Mouse (Mus musculus) forebrain, embryonic 16.5 days (tissue): Measurements from ENCODE around the gene Prkx. TPM values are rescaled to one million over a fixed set of nuclear protein-coding genes. Genes with fewer than 3 reads are reported as not detected.

ENCODE experiments used
- ATAC-seq: fragments of 200-750 bp; cut with Nextera tagmentation; 2 replicates; pipeline ENCODE4 v1.8.0; 2017; ENCODE audit warnings: mild to moderate bottlenecking, moderate library complexity
- H3K27ac ChIP-seq: fragments of 300-500 bp; sonication (generic); 2 replicates; pipeline ENCODE4 v1.5.1; 2014; ENCODE audit warnings: low read length, control low read depth
- H3K27me3 ChIP-seq: fragments of 300-500 bp; sonication (generic); replicated peaks from 2 replicates; pipeline ENCODE4 v1.6.1; 2014; ENCODE audit warnings: low read length; ENCODE audit not compliant: control insufficient read depth, insufficient read depth
- H3K36me3 ChIP-seq: fragments of 300-500 bp; sonication (generic); 2 replicates; pipeline ENCODE4 v1.6.1; 2014; ENCODE audit not compliant: control insufficient read depth, insufficient read depth
- H3K4me1 ChIP-seq: fragments of 300-500 bp; sonication (generic); replicated peaks from 2 replicates; pipeline ENCODE4 v1.6.1; 2014; ENCODE audit warnings: low read length; ENCODE audit not compliant: control insufficient read depth, insufficient read depth
- H3K4me2 ChIP-seq: fragments of 300-500 bp; sonication (generic); 2 replicates; pipeline ENCODE4 v1.6.1; 2014; ENCODE audit warnings: mild to moderate bottlenecking, low read length, control low read depth
- H3K4me3 ChIP-seq: fragments of 300-500 bp; sonication (generic); replicated peaks from 2 replicates; pipeline ENCODE4 v1.5.1; 2014; ENCODE audit warnings: mild to moderate bottlenecking, low read length, control low read depth
- H3K9ac ChIP-seq: fragments of 300-500 bp; sonication (generic); replicated peaks from 2 replicates; pipeline ENCODE4 v1.6.1; 2014; ENCODE audit warnings: low read depth, low read length, control low read depth
- H3K9me3 ChIP-seq: fragments of 300-500 bp; sonication (generic); 2 replicates; pipeline ENCODE4 v1.6.1; 2016; ENCODE audit warnings: low read length; ENCODE audit not compliant: control insufficient read depth
- WGBS: fragments of 180-500 bp; shearing (Covaris S2); extraction: QIAGEN DNeasy Blood & Tissue Kit; methylation state at CpG from one replicate; pipeline ENCODE4 v1.1.7; 2014; 5-methylcytosine and 5-hydroxymethylcytosine counted together
- polyA plus RNA-seq: library from polyadenylated mRNA; unstranded; fragments of >200 nt; fragmentation: Nextera tagmentation; extraction: Ambion mirVana; gene quantifications from 2 replicates; pipeline ENCODE4 v1.2.1, GENCODE M21; 2015

Prkx gene
- polyA plus RNA-seq, 1 experiment from 2014 or later: 35.7 TPM

DNA sequence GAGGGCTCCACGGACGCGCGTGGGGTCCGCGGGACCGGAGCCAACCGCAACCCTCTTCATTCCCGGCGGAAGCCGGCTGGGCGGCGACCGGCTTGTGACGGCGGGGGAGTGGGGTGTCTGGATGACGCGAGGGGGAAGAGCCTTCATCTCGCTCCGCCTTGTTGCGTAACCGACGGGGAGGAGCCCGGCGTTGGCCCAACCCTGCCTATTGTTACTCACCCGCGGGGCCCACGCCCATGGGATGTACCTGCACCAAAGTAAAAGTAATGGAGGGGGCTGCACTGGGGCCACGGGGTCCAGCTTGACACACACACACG is 262 bp downstream of the Prkx start:
- Histone ChIP-seq H3K36me3 (no peaks in the 10 kb centered on the region), H3K9ac (peak overlapping the region; percentile 72), H3K4me1 (peaks cover 10% of the 10 kb centered on the region), H3K27ac (peak overlapping the region; percentile 75), H3K27me3 (no peaks in the 10 kb centered on the region), H3K4me2 (peak overlapping the region; percentile 57), H3K9me3 (no peaks in the 10 kb centered on the region), H3K4me3 (peak overlapping the region; percentile 67)
- 27% methylated on average over 15 of the region's 30 CpGs for WGBS
- peak; percentile 97 for ATAC-seq

DNA sequence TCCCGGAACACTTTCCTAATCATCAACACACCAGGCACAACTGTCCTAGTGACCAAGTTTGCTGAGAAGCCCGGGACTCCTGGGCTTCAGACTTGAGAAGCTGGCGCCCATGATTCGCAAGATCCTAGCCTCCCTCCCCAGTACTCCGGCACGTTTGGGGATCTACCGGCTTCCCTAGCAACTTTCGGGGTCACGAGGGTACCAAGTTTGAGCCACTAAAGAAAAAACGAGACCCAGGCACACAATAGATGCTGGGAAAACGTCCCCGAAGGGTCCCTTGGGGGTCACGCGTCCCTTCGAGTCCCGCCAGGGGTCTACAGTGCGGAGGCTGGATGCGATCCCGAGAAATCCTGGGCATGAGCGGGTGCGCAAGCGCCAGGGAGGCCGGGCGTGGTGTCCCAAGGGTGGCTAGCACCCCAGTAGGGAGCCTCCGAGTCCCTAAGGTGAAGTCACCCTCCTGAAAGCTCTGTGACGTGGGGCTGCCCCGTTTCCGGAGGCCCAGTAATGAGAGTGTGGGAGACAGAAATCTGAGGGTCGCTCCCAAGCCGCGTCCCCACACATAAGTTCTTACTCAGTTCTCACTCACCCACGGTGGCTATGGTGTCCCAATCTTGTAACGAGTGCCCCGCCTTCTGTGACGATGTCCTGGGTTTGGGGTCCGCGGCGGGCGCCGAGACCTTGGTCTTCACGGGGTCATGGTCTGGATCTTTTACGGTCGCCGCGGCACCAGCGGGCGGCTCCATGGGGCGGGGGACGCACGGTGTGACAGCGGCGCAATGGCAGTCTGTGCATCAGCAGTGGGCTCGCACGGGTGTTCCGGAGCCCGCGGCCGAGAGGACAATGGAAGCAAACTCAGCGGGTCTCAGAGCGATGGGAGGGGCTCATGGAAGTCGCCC is 868 bp downstream of the Prkx start:
- H3K27me3 ChIP-seq: no peaks in the 10 kb centered on the region
- H3K4me1 ChIP-seq: peaks cover 10% of the 10 kb centered on the region
- WGBS: 16% methylated on average over 60 of the region's 61 CpGs
- H3K9ac ChIP-seq: peak overlapping the region; percentile 72
- no peaks in the 10 kb centered on the region for H3K9me3 ChIP-seq
- H3K4me2 ChIP-seq: peak overlapping the region; percentile 50
- ATAC-seq: peak; percentile 80
- H3K4me3 ChIP-seq: peak overlapping the region; percentile 67
- H3K27ac ChIP-seq: peak overlapping the region; percentile 75
- no peaks in the 10 kb centered on the region for H3K36me3 ChIP-seq

DNA sequence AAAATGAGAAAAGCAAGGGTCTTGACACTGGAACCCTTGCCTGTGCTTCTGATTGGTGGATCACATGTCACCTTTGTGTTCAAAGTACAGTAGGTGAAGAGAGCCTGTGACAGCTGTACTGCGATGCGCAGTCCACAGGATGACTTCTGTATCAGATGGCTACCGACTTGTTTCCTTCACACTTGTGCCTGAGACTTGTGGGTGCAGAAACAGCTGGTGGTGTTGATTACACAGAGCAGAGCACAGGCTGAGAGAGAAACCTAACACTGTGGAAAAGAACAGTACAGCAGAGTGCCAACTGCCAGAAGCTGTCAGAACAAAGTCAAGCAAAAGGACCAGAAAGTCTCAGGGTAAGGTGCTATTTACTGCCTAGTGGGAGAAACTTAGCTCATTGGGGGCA is 7.4 kb downstream of the Prkx start:
- Histone ChIP-seq H3K27ac (no peak overlapping the region), H3K27me3 (no peaks in the 10 kb centered on the region), H3K4me2 (no peak overlapping the region), H3K36me3 (0 out of 2 replicates have a peak, but pooled peaks cover 6% of the 10 kb centered on the region), H3K9ac (no peak overlapping the region), H3K9me3 (no peaks in the 10 kb centered on the region), H3K4me1 (peaks cover 3% of the 10 kb centered on the region; the same call in 1 of the 2 replicates), H3K4me3 (no peak overlapping the region)
- no peak for ATAC-seq
- WGBS: 84% methylated on average over 3 of the region's 3 CpGs

DNA sequence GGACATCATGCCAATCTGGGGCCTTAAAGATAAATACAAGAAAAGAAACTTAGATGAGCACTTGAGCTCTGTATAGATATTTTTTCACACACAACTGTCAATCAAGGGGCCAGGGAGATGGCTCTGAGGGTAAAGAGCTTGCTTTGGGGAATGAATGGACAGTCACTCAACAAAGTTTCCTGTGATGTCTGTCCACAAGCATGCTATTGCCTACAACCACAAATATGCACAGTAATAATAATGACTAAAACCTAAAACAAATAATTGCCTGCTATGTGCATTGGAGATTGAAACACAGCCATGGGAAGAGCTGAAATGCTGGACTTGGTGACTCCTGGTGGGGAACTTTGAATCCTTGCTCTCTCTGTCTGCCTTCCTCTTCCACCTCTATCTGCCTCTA is 9.7 kb downstream of the Prkx start:
- Histone ChIP-seq H3K36me3 (peaks cover 8% of the 10 kb centered on the region; the same call in 1 of the 2 replicates), H3K4me3 (no peak overlapping the region), H3K4me2 (no peak overlapping the region), H3K9me3 (no peaks in the 10 kb centered on the region), H3K27me3 (no peaks in the 10 kb centered on the region), H3K9ac (no peak overlapping the region), H3K27ac (no peak overlapping the region), H3K4me1 (no peaks in the 10 kb centered on the region)
- ATAC-seq: no peak

DNA sequence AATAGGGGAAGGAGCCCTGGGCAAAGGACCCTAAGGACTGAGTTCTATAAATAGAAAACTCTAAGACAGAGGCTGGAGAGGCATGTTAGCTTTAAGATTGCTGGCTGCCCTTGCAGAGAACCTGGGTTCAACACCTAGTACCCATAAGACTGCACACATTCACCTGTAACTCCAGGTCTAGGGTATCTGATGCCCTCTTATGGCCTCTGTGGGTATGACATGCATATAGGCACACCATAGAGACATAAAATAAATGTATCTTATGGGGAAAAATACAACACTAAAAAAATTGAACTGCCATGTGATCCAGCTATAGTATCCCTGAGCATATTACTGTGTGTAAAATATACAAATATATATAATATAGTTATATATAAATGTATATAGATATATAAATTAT is 18.3 kb downstream of the Prkx start:
- Histone ChIP-seq H3K4me3 (no peak overlapping the region), H3K4me1 (no peaks in the 10 kb centered on the region), H3K36me3 (peaks cover 4% of the 10 kb centered on the region; the same call in 1 of the 2 replicates), H3K27ac (no peak overlapping the region), H3K9me3 (no peaks in the 10 kb centered on the region), H3K27me3 (no peaks in the 10 kb centered on the region), H3K4me2 (no peak overlapping the region), H3K9ac (no peak overlapping the region)
- ATAC-seq: no peak

DNA sequence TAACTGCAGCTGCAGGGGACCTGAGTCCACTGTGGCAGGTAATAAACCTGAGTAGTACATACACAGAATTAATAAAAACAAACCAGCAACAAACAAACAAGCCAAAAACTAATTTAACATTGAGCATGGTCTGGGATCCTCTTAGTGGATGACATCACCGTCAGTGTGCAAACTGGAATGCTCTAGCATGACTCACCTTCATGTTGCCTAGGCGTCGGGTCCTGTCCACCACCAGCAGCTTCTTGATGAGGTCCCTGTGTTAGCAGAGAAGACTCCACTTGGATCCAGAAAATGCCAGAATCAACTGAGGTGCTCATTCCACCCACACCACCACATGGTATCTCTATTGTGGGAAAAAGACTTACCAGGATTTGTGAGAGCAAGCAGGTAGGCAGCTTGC is 30.9 kb downstream of the Prkx start:
- Histone ChIP-seq H3K27ac (no peak overlapping the region), H3K4me3 (no peak overlapping the region), H3K36me3 (no peaks in the 10 kb centered on the region; the same call in 1 of the 2 replicates), H3K9me3 (no peaks in the 10 kb centered on the region), H3K4me1 (no peaks in the 10 kb centered on the region), H3K27me3 (no peaks in the 10 kb centered on the region), H3K9ac (no peak overlapping the region), H3K4me2 (no peak overlapping the region)
- no peak for ATAC-seq
- WGBS: 100% methylated on average over 3 of the region's 3 CpGs

DNA sequence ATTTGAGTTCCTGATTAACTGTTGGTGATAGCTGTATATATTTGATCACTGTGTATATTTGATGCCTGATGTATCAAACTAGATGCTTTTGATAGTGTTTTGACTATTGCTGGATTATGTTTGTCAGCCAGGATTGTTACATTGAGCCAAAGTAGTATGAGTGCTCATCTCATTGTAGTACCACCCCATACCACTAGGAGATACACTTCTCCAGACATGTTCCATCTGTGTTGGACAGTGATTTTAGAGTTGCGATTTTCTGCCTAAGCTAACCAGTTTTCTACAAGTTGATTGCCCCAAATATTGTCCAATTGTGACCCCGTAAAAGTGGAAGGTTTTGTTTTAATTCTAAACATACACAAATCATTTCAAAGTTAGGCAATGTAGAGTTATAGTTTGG is 51.8 kb downstream of the Prkx start:
- Histone ChIP-seq H3K27ac (no peak overlapping the region), H3K4me3 (no peak overlapping the region), H3K9me3 (no peaks in the 10 kb centered on the region), H3K4me1 (no peaks in the 10 kb centered on the region), H3K36me3 (no peaks in the 10 kb centered on the region), H3K27me3 (no peaks in the 10 kb centered on the region), H3K9ac (no peak overlapping the region), H3K4me2 (no peak overlapping the region)
- WGBS: 76% methylated on average over 2 of the region's 2 CpGs
- no peak for ATAC-seq

DNA sequence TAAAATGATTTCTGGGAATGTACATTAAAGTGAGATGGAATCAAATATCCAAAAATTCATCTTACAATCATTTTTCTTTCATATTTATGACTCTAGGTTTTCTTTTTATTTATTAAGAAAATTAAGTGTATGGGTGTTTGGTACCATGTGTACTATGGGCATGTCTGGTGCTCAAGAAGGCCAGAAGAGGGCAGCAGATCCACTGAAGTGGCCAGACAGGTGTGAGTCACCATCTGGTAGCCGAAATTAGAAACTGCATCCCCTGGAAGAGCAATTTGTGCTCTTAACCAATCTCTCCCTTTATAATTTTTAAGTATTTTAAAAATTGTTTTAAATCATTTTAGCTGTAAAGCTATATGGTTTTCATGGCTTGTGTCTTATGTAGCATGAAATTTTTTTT is 54.7 kb downstream of the Prkx start:
- Histone ChIP-seq H3K36me3 (no peaks in the 10 kb centered on the region), H3K27ac (no peak overlapping the region)
- 23% methylated on average over 1 of the region's 1 CpGs for WGBS

DNA sequence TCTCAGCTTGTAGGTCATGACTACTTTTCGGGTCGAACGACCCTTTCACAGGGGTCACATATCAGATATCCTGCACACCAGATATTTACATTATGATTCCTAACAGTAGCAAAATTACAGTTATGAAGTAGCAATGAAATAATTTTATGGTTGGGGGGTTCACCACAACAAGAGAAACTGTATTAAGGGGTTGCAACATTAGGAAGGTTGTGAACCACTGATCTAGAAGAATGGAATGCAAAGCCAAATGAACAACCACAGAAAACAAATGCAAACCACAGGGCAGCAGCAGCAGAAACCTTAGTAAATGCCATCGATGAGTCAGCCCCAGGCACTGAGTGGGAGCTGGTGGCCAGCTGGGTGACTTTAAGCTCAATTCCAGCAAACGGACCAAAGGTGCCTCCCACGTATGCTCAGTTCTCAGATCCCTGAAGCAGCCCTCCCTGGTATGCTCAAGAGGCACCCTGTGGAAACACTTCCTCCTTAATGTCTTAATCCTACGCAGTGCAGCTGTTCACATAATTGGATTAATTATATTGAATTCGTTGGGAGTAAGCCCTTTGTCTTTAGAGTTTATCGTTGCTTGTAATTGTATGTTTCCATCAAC is 62.0 kb downstream of the Prkx start:
- H3K27me3 ChIP-seq: no peaks in the 10 kb centered on the region
- 53% methylated on average over 9 of the region's 9 CpGs for WGBS
- H3K9ac ChIP-seq: no peak overlapping the region
- no peak overlapping the region for H3K27ac ChIP-seq
- ATAC-seq: 0 out of 2 replicates have a peak, but pooled peaks have one; percentile 33
- no peaks in the 10 kb centered on the region for H3K4me1 ChIP-seq
- no peak overlapping the region for H3K4me2 ChIP-seq
- H3K9me3 ChIP-seq: no peaks in the 10 kb centered on the region
- H3K4me3 ChIP-seq: no peak overlapping the region
- H3K36me3 ChIP-seq: no peaks in the 10 kb centered on the region

More for the DNA sequence above, 54.7 kb downstream of the Prkx start:
- Histone ChIP-seq H3K4me1 (no peaks in the 10 kb centered on the region), H3K9ac (no peak overlapping the region), H3K9me3 (no peaks in the 10 kb centered on the region), H3K4me3 (no peak overlapping the region), H3K4me2 (no peak overlapping the region), H3K27me3 (no peaks in the 10 kb centered on the region)
- no peak for ATAC-seq
